Mouse (Mus musculus) limb, embryonic 11.5 days (tissue): ENCODE data around the gene Vcam1. TPM values are rescaled to one million over a fixed set of nuclear protein-coding genes. Genes with fewer than 3 reads are reported as not detected.
A peak's percentile ranks its signal among the peaks of the same experiment; 100 is the strongest.

Experiments
- ATAC-seq: fragments of 200-750 bp; cut with Nextera tagmentation; 2 replicates; pipeline ENCODE4 v1.8.0; 2017; ENCODE audit warnings: low read depth; ENCODE audit not compliant: insufficient number of reproducible peaks, low FRiP score, low TSS enrichment
- DNase-seq: peaks from one replicate; pipeline ENCODE4 v3.0.0-alpha.2; 2015; ENCODE audit warnings: low spot score
- H3K27ac ChIP-seq: fragments of 300-500 bp; sonication (generic); replicated peaks from 2 replicates; pipeline ENCODE4 v1.5.1; 2014; ENCODE audit warnings: low read depth, mild to moderate bottlenecking, low read length
- H3K27me3 ChIP-seq: fragments of 300-500 bp; sonication (generic); 2 replicates; pipeline ENCODE4 v1.6.1; 2014; ENCODE audit warnings: mild to moderate bottlenecking, low read length, mixed read lengths; ENCODE audit not compliant: control insufficient read depth, insufficient read depth
- H3K36me3 ChIP-seq: fragments of 300-500 bp; sonication (generic); 2 replicates; pipeline ENCODE4 v1.6.1; 2014; ENCODE audit warnings: mild to moderate bottlenecking, low read length, moderate library complexity, mixed read lengths; ENCODE audit not compliant: control insufficient read depth, insufficient read depth
- H3K4me1 ChIP-seq: fragments of 300-500 bp; sonication (generic); 2 replicates; pipeline ENCODE4 v1.6.1; 2014; ENCODE audit warnings: low read length, mixed read lengths; ENCODE audit not compliant: control insufficient read depth, insufficient read depth
- H3K4me2 ChIP-seq: fragments of 300-500 bp; sonication (generic); 2 replicates; pipeline ENCODE4 v1.6.1; 2014; ENCODE audit warnings: low read depth, mild to moderate bottlenecking, moderate library complexity; ENCODE audit not compliant: severe bottlenecking
- H3K4me3 ChIP-seq: fragments of 300-500 bp; sonication (generic); 2 replicates; pipeline ENCODE4 v1.5.1; 2014; ENCODE audit warnings: low read depth, low read length
- H3K9ac ChIP-seq: fragments of 300-500 bp; sonication (generic); 2 replicates; pipeline ENCODE4 v1.6.1; 2014; ENCODE audit warnings: mild to moderate bottlenecking, low read length
- H3K9me3 ChIP-seq: fragments of 300-500 bp; sonication (generic); 2 replicates; pipeline ENCODE4 v1.6.1; 2016; ENCODE audit warnings: low read length; ENCODE audit not compliant: control insufficient read depth
- WGBS: fragments of 180-500 bp; shearing (Covaris S2); extraction: QIAGEN DNeasy Blood & Tissue Kit; methylation state at CpG from one replicate; pipeline ENCODE4 v1.1.7; 2014; 5-methylcytosine and 5-hydroxymethylcytosine counted together
- polyA plus RNA-seq: library from polyadenylated mRNA; unstranded; fragments of >200 nt; fragmentation: Nextera tagmentation; extraction: Ambion mirVana; gene quantifications from 2 replicates; pipeline ENCODE4 v1.2.1, GENCODE M21; 2014

Vcam1 gene
- polyA plus RNA-seq, 1 experiment from 2014 or later = 74.3 TPM

DNA sequence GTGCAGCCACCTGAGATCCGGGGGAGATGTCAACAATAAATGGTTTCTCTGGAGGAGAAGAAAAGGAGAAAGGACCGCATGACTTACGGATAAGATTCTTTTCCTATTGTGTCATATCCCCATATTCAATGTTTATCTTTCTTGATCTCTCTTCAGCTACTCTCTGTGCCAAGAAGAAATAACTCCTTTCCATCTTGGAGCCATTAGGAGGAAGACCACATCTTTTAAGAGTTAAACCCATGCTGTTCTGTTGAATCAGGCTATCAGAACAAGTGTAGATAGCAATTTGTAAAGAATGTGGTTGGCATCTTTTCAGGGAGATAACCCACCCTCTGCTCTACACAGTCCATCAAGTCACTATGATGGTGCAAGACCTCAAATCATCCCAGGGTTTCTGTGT, 8.5 kb downstream of the Vcam1 start:
- ATAC-seq (no peak), DNase-seq (no peak)
- H3K9ac ChIP-seq = no peak overlapping the region
- H3K27ac ChIP-seq = no peak overlapping the region
- peaks cover 4% of the 10 kb centered on the region; the same call in 1 of the 2 replicates for H3K36me3 ChIP-seq
- H3K4me1 ChIP-seq = peaks cover 1% of the 10 kb centered on the region; the same call in 1 of the 2 replicates
- H3K27me3 ChIP-seq = no peaks in the 10 kb centered on the region
- 94% methylated on average over 3 of the region's 3 CpGs for WGBS
- H3K4me2 ChIP-seq = no peak overlapping the region
- no peak overlapping the region for H3K4me3 ChIP-seq
- no peaks in the 10 kb centered on the region for H3K9me3 ChIP-seq

DNA sequence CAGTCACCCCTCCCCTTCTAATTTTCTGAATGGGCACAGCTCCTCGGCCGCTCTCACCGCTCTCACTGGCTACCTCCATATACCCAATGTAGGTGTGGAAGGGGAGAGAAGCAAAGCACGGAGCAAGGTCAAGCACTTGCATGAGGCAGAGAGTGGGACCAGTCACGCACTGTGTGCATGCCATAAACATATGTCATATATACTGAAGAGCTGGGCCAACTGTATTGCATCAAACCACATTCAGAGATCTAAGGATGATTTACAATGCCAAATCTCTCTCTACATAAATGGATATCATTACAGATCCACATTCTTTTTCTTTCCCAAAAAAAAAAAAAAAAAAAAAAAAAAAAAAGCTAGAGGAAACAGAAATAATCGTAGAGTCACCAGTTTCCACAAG, 9.1 kb downstream of the Vcam1 start:
- peaks cover 4% of the 10 kb centered on the region; the same call in 1 of the 2 replicates for H3K36me3 ChIP-seq
- H3K9ac ChIP-seq = no peak overlapping the region
- H3K27ac ChIP-seq = no peak overlapping the region
- 88% methylated on average over 6 of the region's 6 CpGs for WGBS
- DNase-seq = no peak
- peaks cover 6% of the 10 kb centered on the region; the same call in 1 of the 2 replicates for H3K4me1 ChIP-seq
- no peaks in the 10 kb centered on the region for H3K27me3 ChIP-seq
- ATAC-seq = no peak
- no peaks in the 10 kb centered on the region for H3K9me3 ChIP-seq
- no peak overlapping the region for H3K4me2 ChIP-seq
- H3K4me3 ChIP-seq = no peak overlapping the region

- no peak overlapping the region for H3K27ac ChIP-seq
- H3K9ac ChIP-seq = no peak overlapping the region
- whole genome bisulfite sequencing = 83% methylated on average over 7 of the region's 7 CpGs
- no peak overlapping the region for H3K4me2 ChIP-seq
- H3K27me3 ChIP-seq = no peaks in the 10 kb centered on the region
- no peaks in the 10 kb centered on the region for H3K9me3 ChIP-seq
- H3K4me3 ChIP-seq = no peak overlapping the region
- H3K36me3 ChIP-seq = peaks cover 4% of the 10 kb centered on the region; the same call in 1 of the 2 replicates
- ATAC-seq (no peak), DNase-seq (no peak)
- peaks cover 15% of the 10 kb centered on the region; the same call in 1 of the 2 replicates for H3K4me1 ChIP-seq
Observed at GRCm38 (mm10) chr3:116119162-116119561, 10.3 kb downstream of the Vcam1 start.

DNA sequence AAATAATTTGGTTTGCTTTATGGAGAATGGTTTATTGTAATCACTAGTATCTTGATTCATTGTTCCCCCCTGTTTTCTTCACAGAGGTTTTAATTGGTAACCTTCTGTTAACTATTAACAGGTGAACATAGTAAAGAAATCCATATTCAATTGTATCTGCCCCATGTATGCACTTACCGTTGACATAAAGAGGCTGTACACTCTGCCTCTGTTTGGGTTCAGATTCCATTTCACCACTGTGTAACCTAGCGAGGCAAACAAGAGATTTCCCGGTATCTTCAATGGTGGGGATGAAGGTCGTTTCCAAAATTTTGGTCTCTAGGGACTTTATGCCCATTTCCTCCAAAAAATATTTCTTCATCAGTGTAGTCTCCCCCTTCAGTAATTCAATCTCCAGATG, 12.4 kb downstream of the Vcam1 start:
- Histone ChIP-seq H3K9me3 (no peaks in the 10 kb centered on the region), H3K27me3 (no peaks in the 10 kb centered on the region), H3K27ac (no peak overlapping the region), H3K9ac (no peak overlapping the region), H3K36me3 (peaks cover 3% of the 10 kb centered on the region; the same call in 1 of the 2 replicates), H3K4me1 (peaks cover 21% of the 10 kb centered on the region), H3K4me3 (no peak overlapping the region), H3K4me2 (no peak overlapping the region)
- no peak for ATAC-seq
- WGBS = 86% methylated on average over 4 of the region's 4 CpGs
- DNase-seq = no peak

DNA sequence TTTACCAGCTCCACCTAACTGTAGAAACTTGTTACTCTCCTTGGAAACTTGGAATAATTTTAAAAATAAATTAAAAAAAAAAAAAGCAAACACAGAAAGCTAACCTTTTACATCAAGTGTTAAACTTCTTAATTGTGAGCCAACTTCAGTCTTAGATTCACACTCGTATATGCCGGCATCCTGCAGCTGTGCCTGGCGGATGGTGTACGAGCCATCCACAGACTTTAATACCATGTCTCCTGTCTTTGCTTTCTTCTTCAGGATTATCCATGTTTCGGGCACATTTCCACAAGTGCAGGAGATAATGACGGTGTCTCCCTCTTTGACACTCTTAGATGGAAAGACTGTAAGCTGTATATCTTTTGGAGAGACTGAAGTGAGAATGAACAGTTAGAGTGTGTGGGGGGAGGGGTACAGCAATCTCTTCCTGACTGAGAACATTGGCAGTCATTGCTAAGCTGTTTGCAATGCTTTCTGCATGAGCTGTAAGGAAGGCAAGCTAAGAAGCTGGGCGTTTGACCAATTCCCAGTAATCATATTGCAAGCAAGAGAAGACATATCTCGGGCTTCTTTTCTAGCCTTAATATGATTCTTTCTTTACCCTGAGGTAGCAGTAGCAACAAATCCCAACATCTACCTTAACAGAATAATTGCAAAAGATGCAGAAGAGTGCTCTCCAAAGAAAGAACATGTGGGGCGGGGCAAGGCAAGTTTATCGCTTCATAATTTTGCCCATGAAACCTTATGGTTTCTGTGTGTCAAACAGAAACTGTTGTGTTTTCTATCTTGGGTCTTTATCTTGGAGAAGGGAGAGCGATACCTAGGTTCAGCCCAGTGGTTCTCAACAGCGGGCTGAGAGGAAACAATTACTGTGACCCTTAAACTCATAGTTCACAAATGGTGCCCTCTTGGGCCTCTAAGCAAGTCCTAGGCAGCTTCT, 15.0 kb downstream of the Vcam1 start:
- 37% methylated on average over 12 of the region's 12 CpGs for WGBS
- peaks cover 2% of the 10 kb centered on the region; the same call in 1 of the 2 replicates for H3K36me3 ChIP-seq
- H3K27me3 ChIP-seq = no peaks in the 10 kb centered on the region
- peak; percentile 49; the same call in 1 of the 2 replicates for ATAC-seq
- no peak overlapping the region for H3K4me3 ChIP-seq
- DNase-seq = peak; percentile 38
- H3K9ac ChIP-seq = no peak overlapping the region
- H3K4me1 ChIP-seq = peaks cover 21% of the 10 kb centered on the region
- H3K27ac ChIP-seq = peak overlapping the region; percentile 86
- H3K9me3 ChIP-seq = no peaks in the 10 kb centered on the region
- H3K4me2 ChIP-seq = peak overlapping the region; percentile 36; the same call in 1 of the 2 replicates

- Histone ChIP-seq H3K9ac (no peak overlapping the region), H3K4me2 (peak overlapping the region; percentile 10; the same call in 1 of the 2 replicates), H3K9me3 (no peaks in the 10 kb centered on the region), H3K36me3 (peaks cover 2% of the 10 kb centered on the region; the same call in 1 of the 2 replicates), H3K4me1 (peaks cover 21% of the 10 kb centered on the region), H3K27me3 (no peaks in the 10 kb centered on the region), H3K27ac (peak overlapping the region; percentile 86), H3K4me3 (no peak overlapping the region)
- 7% methylated on average over 7 of the region's 7 CpGs for WGBS
- ATAC-seq (peak; percentile 33), DNase-seq (peak; percentile 50)
Observed at GRCm38 (mm10) chr3:116113443-116114241, 15.8 kb downstream of the Vcam1 start.

DNA sequence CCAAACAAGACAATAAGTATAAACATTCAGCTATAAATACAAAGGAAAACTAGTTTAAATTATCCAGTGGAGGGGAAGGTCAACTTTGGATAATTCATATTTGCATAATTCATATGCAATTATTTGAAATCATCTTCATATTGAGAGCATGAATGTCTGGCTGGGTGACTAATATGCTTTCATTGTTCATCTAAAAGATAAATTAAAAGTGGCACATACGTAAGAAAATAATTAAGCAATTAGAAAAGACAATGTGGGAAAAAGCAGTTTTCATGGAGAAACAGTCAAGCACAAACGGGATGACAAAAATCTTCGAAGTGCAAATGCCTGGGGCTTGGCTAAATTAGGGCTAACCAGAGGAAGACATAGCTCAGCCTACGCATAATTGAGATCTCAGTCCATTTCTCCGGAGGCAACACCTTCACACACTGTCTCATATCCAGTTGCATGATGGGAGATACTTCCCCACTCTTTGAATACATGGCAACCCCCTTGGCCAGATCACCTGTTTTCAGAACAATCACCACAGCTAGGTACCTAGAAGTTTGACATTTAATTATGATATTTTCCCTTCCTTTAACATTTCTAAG, 16.6 kb downstream of the Vcam1 start:
- peaks cover 2% of the 10 kb centered on the region; the same call in 1 of the 2 replicates for H3K36me3 ChIP-seq
- H3K27ac ChIP-seq = no peak overlapping the region
- H3K9me3 ChIP-seq = no peaks in the 10 kb centered on the region
- H3K9ac ChIP-seq = no peak overlapping the region
- peaks cover 21% of the 10 kb centered on the region for H3K4me1 ChIP-seq
- H3K4me3 ChIP-seq = no peak overlapping the region
- no peak overlapping the region for H3K4me2 ChIP-seq
- ATAC-seq (no peak), DNase-seq (no peak)
- no peaks in the 10 kb centered on the region for H3K27me3 ChIP-seq
- WGBS = 61% methylated on average over 5 of the region's 5 CpGs

DNA sequence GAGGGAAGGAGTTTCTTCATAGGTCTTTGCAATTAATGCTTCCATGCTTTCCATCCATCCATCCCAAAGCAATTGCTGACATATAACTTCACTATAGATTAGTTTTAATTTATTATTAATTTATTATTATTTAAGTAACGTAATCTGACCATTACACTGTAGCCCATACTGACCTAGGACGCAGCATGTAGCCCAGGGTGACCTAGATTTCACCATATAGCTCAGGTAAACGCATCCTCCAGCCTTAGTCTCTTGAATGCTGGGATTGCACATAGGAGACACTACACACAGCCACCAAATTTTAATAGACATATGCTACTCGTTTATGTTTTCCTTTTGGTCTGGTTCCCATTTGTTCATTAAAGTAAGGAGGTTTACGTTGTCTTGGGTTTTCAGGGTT, 23.8 kb downstream of the Vcam1 start:
- H3K4me3 ChIP-seq = no peak overlapping the region
- H3K4me1 ChIP-seq = 0 out of 2 replicates have a peak, but pooled peaks cover 2% of the 10 kb centered on the region
- H3K9me3 ChIP-seq = no peaks in the 10 kb centered on the region
- no peak overlapping the region for H3K27ac ChIP-seq
- no peak overlapping the region for H3K9ac ChIP-seq
- WGBS = 52% methylated on average over 5 of the region's 5 CpGs
- no peak overlapping the region for H3K4me2 ChIP-seq
- ATAC-seq = no peak
- no peaks in the 10 kb centered on the region for H3K27me3 ChIP-seq
- no peak for DNase-seq
- H3K36me3 ChIP-seq = no peaks in the 10 kb centered on the region
